Mouse (Mus musculus) heart, adult 2 months (tissue): ENCODE measurements at regions not wholly inside any gene's neighbourhood (a gene's known extent, or its start where the extent isn't known, plus 50 kb on each side); places are given as distances from the start of the nearest gene placed in this dataset.
"Not testable (repeated sequence)": the region's sequence is repeated elsewhere in the genome, so short reads cannot be mapped to it uniquely, and the experiment has no call there.

Source experiments
- DNase-seq, 2 experiments: peaks; one replicate each; pipeline ENCODE4 v3.0.0; 2021
- H3K27ac ChIP-seq: fragments of 200-600 bp; 2 replicates; pipeline ENCODE4 v1.8.1; 2022
- H3K27me3 ChIP-seq: fragments of 200-500 bp; 2 replicates; pipeline ENCODE4 v1.6.1; 2012; ENCODE audit warnings: mild to moderate bottlenecking, low read length, inconsistent platforms, mixed read lengths; ENCODE audit not compliant: control insufficient read depth, insufficient read depth
- H3K36me3 ChIP-seq: fragments of 200-500 bp; 2 replicates; pipeline ENCODE4 v1.6.1; 2012; ENCODE audit warnings: low read length, inconsistent platforms; ENCODE audit not compliant: control insufficient read depth, insufficient read depth
- H3K4me1 ChIP-seq: fragments of 200-500 bp; 2 replicates; pipeline ENCODE4 v1.6.1; 2011; ENCODE audit warnings: low read length; ENCODE audit not compliant: control insufficient read depth, insufficient read depth
- H3K4me3 ChIP-seq: fragments of 200-600 bp; 2 replicates; pipeline ENCODE4 v1.8.1; 2022
- H3K79me2 ChIP-seq: fragments of 200-500 bp; replicated peaks from 2 replicates; pipeline ENCODE4 v1.6.1; 2012; ENCODE audit warnings: mild to moderate bottlenecking, inconsistent platforms, low read length, moderate library complexity, mixed read lengths; ENCODE audit not compliant: control insufficient read depth, insufficient read depth
- H3K9ac ChIP-seq: fragments of 200-500 bp; 2 replicates; pipeline ENCODE4 v1.6.1; 2012; ENCODE audit warnings: low read depth, mild to moderate bottlenecking, control low read depth, inconsistent platforms, low read length, mixed read lengths
- CTCF ChIP-seq: fragments of 200-600 bp; IDR thresholded peaks from 2 replicates; pipeline ENCODE4 v1.8.1; 2022; ENCODE audit warnings: antibody characterized with exemption, mild to moderate bottlenecking, moderate library complexity
- EP300 ChIP-seq: fragments of 200-500 bp; IDR thresholded peaks from 2 replicates; pipeline ENCODE4 v1.6.1; 2011; ENCODE audit warnings: low read depth, low read length, control low read depth; ENCODE audit not compliant: insufficient read depth
- POLR2A ChIP-seq: fragments of 200-500 bp; IDR thresholded peaks from 2 replicates; pipeline ENCODE4 v1.6.1; 2011; ENCODE audit warnings: mild to moderate bottlenecking, low read depth, low read length, control low read depth; ENCODE audit not compliant: insufficient read depth
- WGBS: fragments of 180-500 bp; shearing (Covaris S2); methylation state at CpG from one replicate; pipeline ENCODE4 v1.1.7; 2018; 5-methylcytosine and 5-hydroxymethylcytosine counted together
- intact Hi-C: fragments of 180-260 bp; cut with DNase I; formaldehyde crosslinking; loops from one replicate; pipeline ENCODE4 v1.15.1; 2025

DNA sequence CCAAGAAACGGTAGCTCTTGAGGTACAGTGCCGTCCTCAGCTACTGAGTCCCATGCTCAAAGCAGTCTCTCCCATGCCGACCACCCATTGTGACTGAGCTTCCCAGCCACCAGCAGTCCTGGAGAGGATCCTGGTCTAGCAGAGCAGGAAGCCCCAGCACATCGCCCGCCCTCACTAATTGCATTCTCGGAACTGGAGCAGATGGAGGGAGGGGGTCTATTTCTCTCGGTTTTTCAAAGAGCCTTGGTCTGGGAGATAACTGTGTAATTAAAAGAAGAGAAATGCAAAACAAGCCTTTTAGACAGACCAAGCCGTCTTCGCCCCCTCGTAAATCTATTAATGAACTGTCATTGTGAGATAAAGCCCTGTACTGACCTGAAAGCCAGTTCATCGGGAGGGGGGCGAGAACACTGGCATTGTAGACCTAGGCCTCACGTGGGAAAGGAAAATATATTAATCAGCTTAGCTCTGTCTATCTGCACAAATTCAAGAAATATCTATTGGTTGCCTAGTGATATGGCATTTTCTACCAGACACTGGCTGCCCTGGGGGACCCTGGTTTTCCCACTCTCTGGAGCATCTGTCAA is 405.4 kb downstream of the Ptpru start:
- Histone ChIP-seq H3K27me3 (no peaks in the 10 kb centered on the region), H3K36me3 (no peaks in the 10 kb centered on the region), H3K79me2 (no peaks in the 10 kb centered on the region), H3K27ac (no peak overlapping the region), H3K4me3 (no peak overlapping the region), H3K4me1 (peaks cover 2% of the 10 kb centered on the region), H3K9ac (no peak overlapping the region)
- no peak for DNase-seq
- WGBS: 68% methylated on average over 13 of the region's 13 CpGs
- TF ChIP-seq EP300 (no peak), POLR2A (no peak), CTCF (no peak)
- intact Hi-C loops: no loop called here

DNA sequence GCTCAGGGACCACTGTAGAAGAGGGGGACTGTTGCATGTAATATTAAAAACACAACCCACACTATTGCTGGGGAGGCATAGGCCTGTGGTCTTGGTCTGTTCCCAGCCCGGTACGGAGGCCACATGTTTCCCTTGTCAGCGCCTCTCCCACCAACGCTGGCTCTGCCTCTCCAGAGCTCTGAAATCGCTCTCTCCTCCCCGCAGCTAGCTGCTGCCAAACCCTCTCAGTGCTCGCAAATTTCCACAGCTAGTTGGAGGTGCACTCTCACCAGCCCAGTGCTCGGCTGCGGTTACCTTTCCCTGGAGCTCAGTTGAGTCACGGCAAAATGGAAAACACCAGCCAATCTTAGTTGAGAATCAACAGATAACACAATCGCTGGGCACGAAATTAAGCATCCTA is 402.9 kb downstream of the Ptpru start:
- Histone ChIP-seq H3K9ac (no peak overlapping the region), H3K27ac (no peak overlapping the region), H3K4me1 (peaks cover 2% of the 10 kb centered on the region), H3K79me2 (no peaks in the 10 kb centered on the region), H3K36me3 (no peaks in the 10 kb centered on the region), H3K4me3 (no peak overlapping the region), H3K27me3 (no peaks in the 10 kb centered on the region)
- no peak for DNase-seq
- 77% methylated on average over 12 of the region's 12 CpGs for WGBS
- intact Hi-C loops: no loop called here
- TF ChIP-seq EP300 (no peak), CTCF (no peak), POLR2A (no peak)

DNA sequence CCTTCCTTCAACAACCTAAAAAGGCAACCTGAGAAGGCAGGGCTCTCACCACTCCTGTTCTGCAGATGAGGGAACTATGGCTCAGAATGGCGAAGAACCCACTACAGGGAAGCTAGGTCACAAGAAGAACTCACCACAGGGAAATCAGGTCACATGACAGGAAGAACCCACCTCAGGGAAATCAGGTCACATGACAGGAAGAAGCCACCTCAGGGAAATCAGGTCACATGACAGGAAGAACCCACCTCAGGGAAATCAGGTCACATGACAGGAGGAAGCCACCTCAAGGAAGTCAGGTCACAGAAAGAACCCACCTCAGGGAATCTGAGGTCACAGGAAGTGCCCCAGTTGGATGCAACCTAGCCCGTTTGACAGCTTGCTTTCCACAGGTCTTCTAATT is 399.7 kb downstream of the Ptpru start:
- Histone ChIP-seq H3K36me3 (no peaks in the 10 kb centered on the region), H3K9ac (no peak overlapping the region), H3K27me3 (no peaks in the 10 kb centered on the region), H3K4me1 (no peaks in the 10 kb centered on the region), H3K27ac (no peak overlapping the region), H3K79me2 (no peaks in the 10 kb centered on the region), H3K4me3 (no peak overlapping the region)
- TF ChIP-seq EP300 (no peak), CTCF (no peak), POLR2A (no peak)
- no peak for DNase-seq
- intact Hi-C loops: no loop called here
- 74% methylated on average over 2 of the region's 2 CpGs for whole genome bisulfite sequencing

DNA sequence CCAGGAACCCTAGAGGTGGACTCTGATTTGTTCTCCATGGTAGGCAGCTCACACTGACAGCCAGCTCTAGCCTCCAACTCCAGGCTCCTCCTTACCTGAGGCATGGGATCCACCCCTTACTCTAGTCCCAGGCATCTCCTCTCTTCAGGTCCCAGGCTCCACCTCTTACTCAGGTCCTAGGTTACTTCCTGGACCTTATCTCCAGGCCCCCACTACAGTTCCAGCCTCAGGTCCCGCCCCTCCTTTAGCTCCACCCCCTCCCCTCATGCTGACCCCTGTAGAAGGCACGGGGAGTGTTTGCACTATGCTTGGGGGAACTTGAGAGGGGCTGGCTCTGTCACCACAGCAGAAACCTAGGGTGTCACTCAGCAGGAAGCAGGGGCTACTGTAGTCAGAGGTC is 399.2 kb downstream of the Ptpru start:
- H3K4me1 ChIP-seq: no peaks in the 10 kb centered on the region
- intact Hi-C loops: no loop called here
- no peak for DNase-seq
- no peak overlapping the region for H3K27ac ChIP-seq
- WGBS: 17% methylated on average over 2 of the region's 2 CpGs
- TF ChIP-seq POLR2A (no peak), CTCF (no peak), EP300 (no peak)
- no peak overlapping the region for H3K9ac ChIP-seq
- no peaks in the 10 kb centered on the region for H3K36me3 ChIP-seq
- no peak overlapping the region for H3K4me3 ChIP-seq
- H3K27me3 ChIP-seq: no peaks in the 10 kb centered on the region
- H3K79me2 ChIP-seq: no peaks in the 10 kb centered on the region

DNA sequence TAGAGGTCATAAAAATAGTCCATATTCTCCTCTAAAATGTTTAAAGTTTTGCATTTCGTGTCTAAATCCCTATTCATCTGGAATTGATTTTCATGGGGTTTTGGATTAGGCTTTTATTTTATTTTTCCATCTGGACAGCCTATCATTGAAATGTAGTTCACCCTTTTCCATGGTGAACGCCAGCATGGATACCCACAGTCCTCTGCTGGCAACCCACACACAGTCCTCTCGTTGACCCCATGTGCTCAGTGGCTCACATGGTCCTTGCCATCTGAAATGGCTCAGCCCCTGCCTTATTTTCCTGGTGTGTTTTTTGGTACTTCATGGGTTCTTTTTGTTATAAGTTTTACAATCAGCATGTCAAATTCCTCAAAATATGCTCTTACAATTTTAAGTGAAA is 397.2 kb downstream of the Ptpru start:
- Histone ChIP-seq H3K9ac (no peak overlapping the region), H3K36me3 (no peaks in the 10 kb centered on the region), H3K27ac (no peak overlapping the region), H3K79me2 (no peaks in the 10 kb centered on the region), H3K4me1 (no peaks in the 10 kb centered on the region), H3K4me3 (no peak overlapping the region), H3K27me3 (no peaks in the 10 kb centered on the region)
- WGBS: 72% methylated on average over 3 of the region's 3 CpGs
- TF ChIP-seq POLR2A (no peak), EP300 (no peak), CTCF (no peak)
- intact Hi-C loops: no loop called here
- no peak for DNase-seq

DNA sequence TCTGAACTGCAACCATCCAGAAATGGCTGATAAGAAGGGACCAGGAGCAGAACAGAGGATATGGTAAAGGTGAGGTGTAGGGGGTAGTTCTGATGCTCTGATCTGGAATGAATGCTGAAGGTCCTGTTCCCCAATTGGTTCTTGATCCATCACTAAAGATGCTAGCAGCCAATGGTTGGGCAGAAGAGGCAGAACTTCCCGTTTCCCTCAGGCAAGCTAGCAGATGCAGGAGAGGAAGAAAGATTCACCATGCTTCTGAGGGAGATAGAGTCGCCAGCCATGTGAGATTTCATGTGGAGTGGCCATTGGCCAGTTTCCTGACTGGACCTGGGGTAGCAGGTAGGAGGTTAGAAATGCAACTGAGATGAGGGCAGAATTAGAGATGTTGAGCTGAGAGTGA is 394.6 kb downstream of the Ptpru start:
- 54% methylated on average over 2 of the region's 2 CpGs for WGBS
- intact Hi-C loops: no loop called here
- H3K9ac ChIP-seq: no peak overlapping the region
- H3K79me2 ChIP-seq: no peaks in the 10 kb centered on the region
- no peak overlapping the region for H3K4me3 ChIP-seq
- no peak overlapping the region for H3K27ac ChIP-seq
- no peaks in the 10 kb centered on the region for H3K27me3 ChIP-seq
- H3K36me3 ChIP-seq: no peaks in the 10 kb centered on the region
- H3K4me1 ChIP-seq: no peaks in the 10 kb centered on the region
- no peak for TF ChIP-seq POLR2A
- TF ChIP-seq EP300: no peak
- no peak for TF ChIP-seq CTCF
- no peak for DNase-seq

DNA sequence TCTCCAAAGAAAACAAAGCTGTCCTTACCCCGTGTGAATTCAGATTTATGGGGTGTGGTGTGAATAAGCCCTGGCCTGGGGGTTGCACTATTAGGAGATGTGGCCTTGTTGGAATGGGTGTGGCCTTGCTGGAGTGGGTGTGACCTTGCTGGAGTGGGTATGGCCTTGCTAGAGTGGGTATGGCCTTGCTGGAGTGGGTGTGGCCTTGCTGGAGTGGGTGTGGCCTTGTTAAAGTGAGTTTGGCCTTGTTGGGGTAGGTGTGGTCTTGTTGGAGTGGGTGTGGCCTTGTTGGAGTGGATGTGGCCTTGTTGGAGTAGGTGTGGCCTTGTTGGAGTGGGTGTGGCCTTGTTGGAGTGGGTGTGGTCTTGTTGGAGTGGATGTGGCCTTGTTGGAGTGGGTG is 387.8 kb downstream of the Ptpru start:
- DNase-seq, H3K27me3 ChIP-seq, H3K4me3 ChIP-seq, intact Hi-C loops, H3K36me3 ChIP-seq, H3K9ac ChIP-seq, H3K27ac ChIP-seq, H3K79me2 ChIP-seq, H3K4me1 ChIP-seq: not testable (repeated sequence)
- WGBS: 79% methylated on average over 1 of the region's 1 CpGs
